Mouse (Mus musculus) brain, embryonic 14.5 days (tissue): ENCODE measurements around the gene Sh3d21.

Experiments used
- CTCF ChIP-seq: fragments of 200-500 bp; IDR thresholded peaks from 2 replicates; pipeline ENCODE4 v1.5.1; 2012; ENCODE audit warnings: inconsistent platforms, mild to moderate bottlenecking, moderate library complexity, borderline replicate concordance; ENCODE audit not compliant: insufficient read depth, insufficient read length; ENCODE audit errors: extremely low read depth
- POLR2A ChIP-seq: fragments of 200-500 bp; IDR thresholded peaks from 2 replicates; pipeline ENCODE4 v1.6.1; 2012; ENCODE audit warnings: mild to moderate bottlenecking, inconsistent platforms, borderline replicate concordance; ENCODE audit not compliant: poor library complexity, insufficient read depth, insufficient read length, severe bottlenecking; ENCODE audit errors: extremely low read depth

DNA sequence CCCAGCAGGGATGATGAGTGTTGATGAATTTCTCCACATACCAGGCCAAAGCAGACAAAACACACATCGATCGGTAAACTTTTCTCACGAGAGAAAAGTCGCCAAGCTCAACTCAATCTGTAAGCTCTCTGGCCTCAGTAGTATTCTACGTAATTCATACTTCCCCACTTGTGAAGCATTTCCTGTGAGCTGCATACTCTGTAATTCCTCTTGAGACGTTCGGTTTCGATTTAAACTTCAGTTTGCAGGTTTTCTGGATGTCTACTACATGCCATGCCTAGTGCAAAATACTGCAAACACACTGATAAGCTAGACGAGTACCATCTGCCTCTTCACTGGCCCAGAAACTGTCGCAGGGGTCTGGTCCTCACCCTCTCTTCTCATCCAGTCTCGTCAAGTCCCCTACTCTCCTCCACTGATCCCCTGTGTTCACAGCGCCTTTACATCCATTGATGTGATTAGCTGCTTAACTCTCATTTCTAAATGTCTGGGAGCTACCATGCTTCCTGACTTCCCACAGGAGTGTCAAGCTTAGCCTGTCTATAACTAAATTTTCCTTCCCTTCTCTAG, 41.5 kb upstream of the Sh3d21 start:
- TF ChIP-seq CTCF (no peak), POLR2A (no peak)
